Mouse (Mus musculus): ENCODE results near the gene Map3k9. TPM values are rescaled to one million over a fixed set of nuclear protein-coding genes. Genes with fewer than 3 reads are reported as not detected.

Map3k9 gene
- polyA plus RNA-seq, 1 experiment from 2014 or later: 1.9 TPM

GRCm38 (mm10) chr12:81796541-81796940 is 15.6 kb upstream of the Map3k9 start:
- no peaks in the 10 kb centered on the region for H3K4me1 ChIP-seq (ENCODE audit: control insufficient read depth, insufficient read depth, low read length)
- H3K4me3 ChIP-seq (ENCODE audit: low read length): no peak overlapping the region
- no peak overlapping the region for H3K9ac ChIP-seq (ENCODE audit: low read depth, low read length)
- H3K36me3 ChIP-seq (ENCODE audit: control insufficient read depth, insufficient read depth, low read length): no peaks in the 10 kb centered on the region
- no peak overlapping the region for H3K4me2 ChIP-seq (replicated peaks; ENCODE audit: low read depth, low read length)
- ATAC-seq (ENCODE audit: low FRiP score, low TSS enrichment): peak; percentile 46; the same call in 1 of the 2 replicates
- WGBS: 10% methylated on average over 7 of the region's 7 CpGs
- H3K9me3 ChIP-seq (ENCODE audit: control insufficient read depth, low read length): no peaks in the 10 kb centered on the region
- no peaks in the 10 kb centered on the region; the same call in 1 of the 2 replicates for H3K27me3 ChIP-seq (ENCODE audit: control insufficient read depth, insufficient read depth, low read length)
- no peak overlapping the region for H3K27ac ChIP-seq (ENCODE audit: low read depth, low read length)

GRCm38 (mm10) chr12:81792511-81793218 is 11.7 kb upstream of the Map3k9 start:
- no peaks in the 10 kb centered on the region for H3K9me3 ChIP-seq (ENCODE audit: control insufficient read depth, low read length)
- no peak overlapping the region for H3K4me2 ChIP-seq (replicated peaks; ENCODE audit: low read depth, low read length)
- H3K4me3 ChIP-seq (ENCODE audit: low read length): no peak overlapping the region
- H3K27ac ChIP-seq (ENCODE audit: low read depth, low read length): no peak overlapping the region
- H3K9ac ChIP-seq (ENCODE audit: low read depth, low read length): no peak overlapping the region
- ATAC-seq (ENCODE audit: low FRiP score, low TSS enrichment): no peak
- H3K27me3 ChIP-seq (ENCODE audit: control insufficient read depth, insufficient read depth, low read length): no peaks in the 10 kb centered on the region; the same call in 1 of the 2 replicates
- H3K4me1 ChIP-seq (ENCODE audit: control insufficient read depth, insufficient read depth, low read length): no peaks in the 10 kb centered on the region
- no peaks in the 10 kb centered on the region for H3K36me3 ChIP-seq (ENCODE audit: control insufficient read depth, insufficient read depth, low read length)
- WGBS: 62% methylated on average over 6 of the region's 6 CpGs

GRCm38 (mm10) chr12:81789499-81789898 is 8.5 kb upstream of the Map3k9 start:
- no peak overlapping the region for H3K9ac ChIP-seq (ENCODE audit: low read depth, low read length)
- ATAC-seq (ENCODE audit: low FRiP score, low TSS enrichment): no peak
- no peaks in the 10 kb centered on the region for H3K9me3 ChIP-seq (ENCODE audit: control insufficient read depth, low read length)
- H3K36me3 ChIP-seq (ENCODE audit: control insufficient read depth, insufficient read depth, low read length): no peaks in the 10 kb centered on the region
- no peaks in the 10 kb centered on the region for H3K4me1 ChIP-seq (ENCODE audit: control insufficient read depth, insufficient read depth, low read length)
- H3K4me3 ChIP-seq (ENCODE audit: low read length): no peak overlapping the region
- no peak overlapping the region for H3K27ac ChIP-seq (ENCODE audit: low read depth, low read length)
- no peaks in the 10 kb centered on the region for H3K27me3 ChIP-seq (ENCODE audit: control insufficient read depth, insufficient read depth, low read length)
- H3K4me2 ChIP-seq (replicated peaks; ENCODE audit: low read depth, low read length): no peak overlapping the region
- 61% methylated on average over 2 of the region's 2 CpGs for WGBS

- Histone ChIP-seq H3K4me3 (ENCODE audit: low read length) (no peak overlapping the region), H3K36me3 (ENCODE audit: control insufficient read depth, insufficient read depth, low read length) (no peaks in the 10 kb centered on the region), H3K9ac (ENCODE audit: low read depth, low read length) (no peak overlapping the region), H3K9me3 (ENCODE audit: control insufficient read depth, low read length) (no peaks in the 10 kb centered on the region), H3K27ac (ENCODE audit: low read depth, low read length) (no peak overlapping the region), H3K4me1 (ENCODE audit: control insufficient read depth, insufficient read depth, low read length) (no peaks in the 10 kb centered on the region), H3K27me3 (ENCODE audit: control insufficient read depth, insufficient read depth, low read length) (no peaks in the 10 kb centered on the region), H3K4me2 (replicated peaks; ENCODE audit: low read depth, low read length) (0 out of 2 replicates have a peak overlapping the region, but pooled peaks have one; percentile 12)
- WGBS: 4% methylated on average over 9 of the region's 9 CpGs
- no peak for ATAC-seq (ENCODE audit: low FRiP score, low TSS enrichment)
Measured at GRCm38 (mm10) chr12:81788672-81789084, 7.7 kb upstream of the Map3k9 start.

GRCm38 (mm10) chr12:81787262-81787661 is 6.3 kb upstream of the Map3k9 start:
- Histone ChIP-seq H3K27me3 (ENCODE audit: control insufficient read depth, insufficient read depth, low read length) (0 out of 2 replicates have a peak, but pooled peaks cover 2% of the 10 kb centered on the region), H3K4me3 (ENCODE audit: low read length) (no peak overlapping the region), H3K4me1 (ENCODE audit: control insufficient read depth, insufficient read depth, low read length) (no peaks in the 10 kb centered on the region), H3K4me2 (replicated peaks; ENCODE audit: low read depth, low read length) (no peak overlapping the region), H3K36me3 (ENCODE audit: control insufficient read depth, insufficient read depth, low read length) (no peaks in the 10 kb centered on the region), H3K9me3 (ENCODE audit: control insufficient read depth, low read length) (no peaks in the 10 kb centered on the region), H3K27ac (ENCODE audit: low read depth, low read length) (no peak overlapping the region), H3K9ac (ENCODE audit: low read depth, low read length) (no peak overlapping the region)
- no peak for ATAC-seq (ENCODE audit: low FRiP score, low TSS enrichment)
- 49% methylated on average over 12 of the region's 12 CpGs for WGBS

- ATAC-seq (ENCODE audit: low FRiP score, low TSS enrichment): no peak
- Histone ChIP-seq H3K4me2 (replicated peaks; ENCODE audit: low read depth, low read length) (no peak overlapping the region), H3K36me3 (ENCODE audit: control insufficient read depth, insufficient read depth, low read length) (no peaks in the 10 kb centered on the region), H3K4me1 (ENCODE audit: control insufficient read depth, insufficient read depth, low read length) (0 out of 2 replicates have a peak, but pooled peaks cover 4% of the 10 kb centered on the region), H3K4me3 (ENCODE audit: low read length) (no peak overlapping the region), H3K27me3 (ENCODE audit: control insufficient read depth, insufficient read depth, low read length) (peaks cover 18% of the 10 kb centered on the region), H3K27ac (ENCODE audit: low read depth, low read length) (no peak overlapping the region), H3K9ac (ENCODE audit: low read depth, low read length) (no peak overlapping the region), H3K9me3 (ENCODE audit: control insufficient read depth, low read length) (no peaks in the 10 kb centered on the region)
- 77% methylated on average over 4 of the region's 4 CpGs for WGBS
Measured at GRCm38 (mm10) chr12:81783301-81783700, 2.3 kb upstream of the Map3k9 start.

GRCm38 (mm10) chr12:81782606-81783005 is 1.6 kb upstream of the Map3k9 start:
- ATAC-seq (ENCODE audit: low FRiP score, low TSS enrichment): no peak
- H3K9ac ChIP-seq (ENCODE audit: low read depth, low read length): no peak overlapping the region
- H3K36me3 ChIP-seq (ENCODE audit: control insufficient read depth, insufficient read depth, low read length): no peaks in the 10 kb centered on the region
- H3K9me3 ChIP-seq (ENCODE audit: control insufficient read depth, low read length): no peaks in the 10 kb centered on the region
- H3K4me3 ChIP-seq (ENCODE audit: low read length): no peak overlapping the region
- peaks cover 18% of the 10 kb centered on the region for H3K27me3 ChIP-seq (ENCODE audit: control insufficient read depth, insufficient read depth, low read length)
- 81% methylated on average over 6 of the region's 6 CpGs for WGBS
- 0 out of 2 replicates have a peak, but pooled peaks cover 4% of the 10 kb centered on the region for H3K4me1 ChIP-seq (ENCODE audit: control insufficient read depth, insufficient read depth, low read length)
- no peak overlapping the region for H3K4me2 ChIP-seq (replicated peaks; ENCODE audit: low read depth, low read length)
- no peak overlapping the region for H3K27ac ChIP-seq (ENCODE audit: low read depth, low read length)

- Histone ChIP-seq H3K36me3 (ENCODE audit: control insufficient read depth, insufficient read depth, low read length) (no peaks in the 10 kb centered on the region), H3K27ac (ENCODE audit: low read depth, low read length) (no peak overlapping the region), H3K27me3 (ENCODE audit: control insufficient read depth, insufficient read depth, low read length) (peaks cover 18% of the 10 kb centered on the region), H3K4me1 (ENCODE audit: control insufficient read depth, insufficient read depth, low read length) (0 out of 2 replicates have a peak, but pooled peaks cover 4% of the 10 kb centered on the region), H3K4me3 (ENCODE audit: low read length) (peak overlapping the region; percentile 74), H3K9me3 (ENCODE audit: control insufficient read depth, low read length) (no peaks in the 10 kb centered on the region), H3K4me2 (replicated peaks; ENCODE audit: low read depth, low read length) (peak overlapping the region; percentile 92), H3K9ac (ENCODE audit: low read depth, low read length) (peak overlapping the region; percentile 70)
- peak; percentile 5 for ATAC-seq (ENCODE audit: low FRiP score, low TSS enrichment)
- WGBS: under 1% methylated on average over 64 of the region's 91 CpGs
Measured at GRCm38 (mm10) chr12:81780271-81781093, 493 bp downstream of the Map3k9 start.

GRCm38 (mm10) chr12:81779831-81780230 is 1.1 kb downstream of the Map3k9 start:
- 0 out of 2 replicates have a peak, but pooled peaks cover 4% of the 10 kb centered on the region for H3K4me1 ChIP-seq (ENCODE audit: control insufficient read depth, insufficient read depth, low read length)
- peaks cover 18% of the 10 kb centered on the region for H3K27me3 ChIP-seq (ENCODE audit: control insufficient read depth, insufficient read depth, low read length)
- WGBS: 4% methylated on average over 12 of the region's 12 CpGs
- ATAC-seq (ENCODE audit: low FRiP score, low TSS enrichment): no peak
- H3K27ac ChIP-seq (ENCODE audit: low read depth, low read length): no peak overlapping the region
- no peaks in the 10 kb centered on the region for H3K9me3 ChIP-seq (ENCODE audit: control insufficient read depth, low read length)
- H3K36me3 ChIP-seq (ENCODE audit: control insufficient read depth, insufficient read depth, low read length): no peaks in the 10 kb centered on the region
- H3K4me2 ChIP-seq (replicated peaks; ENCODE audit: low read depth, low read length): peak overlapping the region; percentile 92
- peak overlapping the region; percentile 70; the same call in 1 of the 2 replicates for H3K9ac ChIP-seq (ENCODE audit: low read depth, low read length)
- H3K4me3 ChIP-seq (ENCODE audit: low read length): peak overlapping the region; percentile 74

Measured in kidney, embryonic 14.5 days (tissue).